Mouse (Mus musculus) cerebellum, postnatal 14 days (tissue): ENCODE measurements around the gene 5730522E02Rik.

Experiments
- DNase-seq, 2 experiments: peaks; one replicate each; pipeline ENCODE4 v3.0.0; 2021; ENCODE audit warnings: mixed read lengths in 2 of 2

5730522E02Rik gene

DNA sequence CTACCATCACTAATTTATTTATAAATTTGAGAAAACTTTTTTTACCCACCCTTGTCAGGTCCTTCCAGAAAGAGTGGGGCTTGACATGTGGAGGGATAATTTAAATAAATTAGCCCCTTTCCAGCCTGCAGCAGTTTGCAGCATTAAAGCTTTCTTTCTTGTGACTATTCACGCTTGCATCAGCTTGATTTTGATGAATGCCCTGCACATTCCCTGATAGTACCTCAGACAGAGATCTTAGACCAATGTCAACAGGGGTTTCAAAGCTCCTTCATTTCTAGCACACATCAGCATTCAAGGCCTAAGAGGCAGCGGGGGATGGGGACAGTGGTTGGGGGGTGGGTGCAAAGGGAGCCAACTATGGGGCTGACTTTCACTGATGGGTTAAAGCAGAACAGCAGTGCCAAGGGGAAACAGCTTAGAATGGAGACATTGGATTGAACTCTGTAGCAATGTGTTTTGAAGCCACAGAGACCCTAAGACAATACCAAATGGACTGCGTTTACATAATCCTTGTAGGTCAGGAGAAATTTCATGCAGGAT lies 545.9 kb downstream of the 5730522E02Rik start:
- DNase-seq = no peak

DNA sequence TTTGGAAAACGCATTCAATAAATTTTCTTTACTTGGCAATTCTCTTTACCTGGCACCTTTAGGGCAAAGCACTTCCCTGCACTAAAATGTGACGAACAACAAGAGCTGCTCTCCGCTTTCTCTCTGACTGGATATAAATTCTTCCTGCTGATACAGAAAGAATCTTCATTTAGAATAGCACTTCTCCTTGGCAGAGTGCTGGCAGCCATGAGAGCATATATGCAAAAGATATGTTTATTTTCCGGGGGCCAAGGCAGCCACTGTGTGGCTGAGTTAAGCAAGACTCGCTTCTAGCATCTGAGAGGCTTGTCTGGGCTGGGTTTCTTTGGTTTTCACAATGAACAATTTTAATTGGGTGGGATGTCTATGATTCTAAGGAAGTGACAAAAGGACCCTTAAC lies 564.3 kb downstream of the 5730522E02Rik start:
- no peak for DNase-seq

DNA sequence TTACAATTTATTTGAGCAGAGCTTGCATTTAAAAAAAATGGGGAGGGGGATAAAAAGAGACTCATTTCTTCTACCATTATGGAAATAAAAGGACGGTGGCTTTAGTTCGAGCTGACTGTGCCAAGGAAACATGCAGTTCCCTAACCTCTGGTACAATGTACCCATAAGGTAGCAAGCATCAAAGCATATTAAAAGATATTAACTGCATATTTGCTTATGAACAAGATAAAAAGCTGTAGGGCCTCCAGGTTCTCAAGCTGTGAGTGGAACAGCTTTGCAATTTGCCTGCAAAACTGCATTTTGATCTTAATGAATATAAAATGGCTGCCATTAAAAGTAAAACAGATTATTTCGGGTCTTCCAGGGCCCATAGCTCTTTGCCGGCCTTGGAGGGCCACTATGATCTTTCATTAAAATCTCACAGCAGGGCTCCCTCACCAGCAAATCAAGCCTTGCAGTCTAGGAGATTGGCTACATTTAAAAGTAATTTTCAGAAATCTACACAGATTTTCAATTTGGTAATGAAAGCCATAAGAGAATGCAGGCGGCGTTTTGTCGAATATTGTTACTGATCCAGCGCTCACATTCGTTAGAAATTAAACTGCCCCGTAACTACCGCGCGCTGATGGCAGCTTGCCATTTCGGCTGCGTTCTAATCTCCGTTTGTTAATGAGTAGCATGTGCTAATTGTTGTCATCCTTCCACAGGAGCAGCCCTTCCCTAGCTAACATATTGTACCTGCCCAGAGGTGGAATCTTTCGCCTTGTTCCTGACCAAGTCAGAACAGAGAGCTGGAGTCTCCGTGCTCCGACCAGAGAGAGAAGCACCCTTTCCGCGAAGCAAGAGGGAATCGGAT lies 565.6 kb downstream of the 5730522E02Rik start:
- DNase-seq = peak; percentile 31 to 41

DNA sequence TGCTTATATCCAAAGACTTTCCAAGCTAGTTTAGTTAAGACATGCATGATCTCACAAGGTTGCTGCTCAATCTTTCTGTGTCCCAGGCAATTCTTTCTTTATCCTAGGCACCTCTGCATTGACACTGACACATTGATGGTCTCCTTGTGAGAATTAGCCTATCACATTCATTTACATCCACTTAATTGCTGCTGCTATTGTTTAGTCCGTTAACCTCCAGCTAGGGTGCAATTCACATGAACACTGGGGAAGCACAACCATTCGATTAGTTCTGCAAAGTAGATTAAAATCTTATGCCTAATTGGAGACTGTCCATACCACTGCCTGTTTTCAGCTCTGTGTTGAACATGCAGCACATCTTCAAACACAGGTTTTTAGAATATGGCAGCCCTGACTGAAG lies 603.7 kb downstream of the 5730522E02Rik start:
- DNase-seq = no peak

DNA sequence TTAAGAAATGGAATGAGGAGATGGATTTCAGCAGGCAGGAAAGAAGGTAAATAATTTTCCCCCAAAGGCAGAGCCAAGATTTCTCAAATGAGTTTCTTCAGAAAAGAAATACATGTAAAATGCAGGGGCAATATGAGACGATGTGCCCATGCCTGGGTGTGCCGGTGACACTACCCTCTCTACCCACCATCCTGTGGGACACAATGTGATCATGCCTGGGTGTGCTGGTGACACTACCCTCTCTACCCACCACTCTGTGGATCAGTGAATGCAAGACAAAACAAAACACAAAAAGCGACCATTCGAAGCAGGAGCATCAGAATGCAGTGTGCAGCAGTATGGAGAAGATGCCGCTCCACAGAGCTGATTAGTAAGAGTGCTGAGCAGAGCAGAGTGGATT lies 610.5 kb downstream of the 5730522E02Rik start:
- DNase-seq = no peak

DNA sequence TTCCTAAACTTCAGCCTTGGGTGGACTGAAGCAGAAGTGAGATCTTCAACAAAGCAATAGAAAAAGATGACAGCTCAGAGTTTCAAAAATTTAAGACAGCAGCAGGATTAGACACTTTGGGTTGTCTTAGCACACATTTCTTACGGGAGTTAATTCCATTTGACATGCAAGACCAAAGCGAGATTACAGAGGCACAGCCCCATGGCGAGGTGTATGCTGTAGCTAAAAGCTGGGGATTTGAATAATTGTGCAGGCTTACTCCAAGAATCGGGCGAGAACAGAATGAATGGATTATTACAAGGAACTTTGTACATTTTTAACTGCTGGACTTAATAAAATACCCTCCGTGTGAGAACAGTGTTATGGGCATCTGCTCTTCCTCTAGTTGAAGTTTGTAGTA lies 615.3 kb downstream of the 5730522E02Rik start:
- no peak for DNase-seq

DNA sequence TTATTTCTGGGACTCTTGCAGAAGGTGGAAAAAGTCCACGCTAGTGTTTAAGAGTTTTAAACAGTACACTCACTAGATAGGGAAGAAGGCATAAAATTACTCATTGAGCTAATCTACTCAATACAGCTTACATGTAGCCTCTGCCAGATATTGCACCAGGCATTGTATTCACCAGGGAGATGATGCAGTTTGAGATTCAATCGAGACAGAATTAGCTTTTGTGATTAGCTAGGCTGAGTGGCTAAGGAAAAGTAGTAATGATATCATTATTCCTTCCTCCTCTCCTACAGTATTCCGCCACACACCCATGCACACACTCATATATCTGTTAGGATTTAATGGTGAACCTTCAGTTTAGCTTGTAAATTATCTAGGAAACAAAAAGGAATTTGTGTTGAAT lies 615.8 kb downstream of the 5730522E02Rik start:
- DNase-seq = no peak

DNA sequence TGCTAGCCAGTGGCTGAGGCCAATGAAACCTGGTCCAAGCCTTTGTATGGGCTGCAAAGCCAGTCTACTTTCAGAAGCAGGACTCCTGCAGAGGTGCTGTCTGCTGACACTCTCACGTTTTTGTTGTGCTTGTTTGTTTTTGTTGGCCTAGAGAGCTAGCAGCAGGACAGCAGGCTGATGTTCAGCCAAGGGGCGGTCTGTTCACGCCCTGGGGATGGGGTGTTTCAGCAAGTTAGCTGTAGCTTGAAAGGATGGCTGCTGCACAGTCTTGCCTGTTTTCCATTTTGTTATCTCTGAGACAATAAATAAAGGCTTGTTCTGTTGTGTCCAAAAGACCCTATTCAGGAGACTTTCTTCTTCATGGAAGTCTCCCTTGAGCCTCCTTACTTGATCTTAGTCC lies 618.3 kb downstream of the 5730522E02Rik start:
- peak in 1 of 2 experiments; percentile 10 for DNase-seq

DNA sequence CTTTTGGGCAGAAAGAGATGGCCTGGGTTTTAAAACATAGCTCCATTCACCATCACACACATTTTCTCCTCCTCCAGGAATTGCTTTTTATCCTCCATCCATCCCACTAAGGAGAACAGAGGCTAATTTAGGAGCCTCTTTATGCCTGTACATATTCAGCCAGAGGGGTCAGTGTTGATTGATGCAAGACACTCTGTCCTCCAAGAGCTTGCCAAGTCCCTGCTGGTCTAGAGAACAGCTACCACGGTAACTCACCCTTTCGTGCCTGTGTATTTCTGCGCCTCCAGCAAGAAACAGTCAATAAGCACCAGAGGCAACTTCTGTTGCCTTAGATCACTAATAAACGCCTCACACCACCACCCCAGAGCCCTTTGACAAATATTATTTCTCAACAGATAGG lies 620.3 kb downstream of the 5730522E02Rik start:
- peak; percentile 31 to 40 for DNase-seq

DNA sequence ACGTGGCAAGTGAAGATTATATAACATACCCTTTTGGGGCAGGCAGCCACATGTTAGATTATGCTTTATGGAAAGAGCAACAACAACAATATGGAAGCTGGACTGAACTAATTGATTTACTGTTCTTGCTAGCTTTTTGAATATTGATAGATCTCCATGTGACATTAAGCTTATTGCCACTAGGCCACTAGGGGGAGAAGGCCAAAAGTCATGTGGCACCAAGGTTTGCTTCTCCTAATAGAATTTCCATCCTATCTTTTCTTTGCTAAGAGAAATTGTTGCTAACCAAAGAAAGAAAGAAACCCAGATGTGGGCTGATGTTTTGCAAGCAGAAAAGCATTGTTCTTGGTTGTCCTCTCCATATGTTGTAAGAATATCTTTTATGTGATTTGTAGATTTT lies 621.1 kb downstream of the 5730522E02Rik start:
- DNase-seq = no peak

DNA sequence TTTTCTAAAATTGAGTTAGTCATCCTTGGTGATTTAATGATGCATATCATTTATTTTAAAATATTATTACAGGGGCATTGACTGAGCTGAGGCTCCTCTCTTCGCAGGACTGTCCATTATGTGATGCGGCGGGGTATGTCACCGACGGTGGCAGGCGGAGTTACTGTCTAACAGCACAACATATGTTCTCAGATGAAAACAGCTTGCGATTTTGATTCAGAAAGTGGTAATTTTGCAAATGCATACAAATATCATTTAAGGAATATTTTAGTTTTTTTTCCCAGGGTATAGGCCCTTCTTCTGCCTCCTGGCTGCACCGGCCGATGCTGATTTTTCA lies 636.5 kb downstream of the 5730522E02Rik start:
- no peak for DNase-seq

DNA sequence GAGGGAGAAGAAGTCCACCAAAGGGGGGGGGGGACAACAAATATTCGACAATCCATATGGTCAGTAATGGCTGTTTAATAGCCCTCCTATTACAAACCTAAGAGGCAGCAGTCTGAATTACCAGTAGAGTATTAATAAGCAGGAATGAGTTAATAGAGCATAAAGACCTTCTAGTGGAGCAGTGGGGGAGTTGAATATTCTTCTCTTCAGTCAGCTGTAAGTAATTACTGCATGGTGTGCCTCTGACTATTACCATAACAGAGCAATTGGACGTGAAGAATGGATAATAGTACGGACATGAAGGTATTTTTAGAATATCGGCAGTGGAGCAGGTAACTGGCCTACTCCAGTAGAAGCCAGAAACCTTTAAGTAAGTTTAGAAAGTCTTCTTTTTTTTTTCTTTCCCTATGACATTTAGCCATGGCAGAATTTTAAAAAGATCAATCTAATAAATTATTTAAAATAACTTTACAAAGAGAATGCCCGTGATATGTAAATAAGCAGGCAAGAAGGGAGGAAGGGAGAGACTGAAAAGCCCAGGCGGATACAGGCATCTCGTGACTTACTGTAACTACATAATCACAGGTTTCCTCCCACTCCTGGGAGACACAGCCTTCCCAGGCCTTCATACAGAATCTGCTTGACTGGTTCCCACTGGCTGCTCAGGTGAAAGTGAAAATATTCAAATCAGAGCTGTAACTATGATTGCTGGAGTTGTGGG lies 637.0 kb downstream of the 5730522E02Rik start:
- no peak for DNase-seq

DNA sequence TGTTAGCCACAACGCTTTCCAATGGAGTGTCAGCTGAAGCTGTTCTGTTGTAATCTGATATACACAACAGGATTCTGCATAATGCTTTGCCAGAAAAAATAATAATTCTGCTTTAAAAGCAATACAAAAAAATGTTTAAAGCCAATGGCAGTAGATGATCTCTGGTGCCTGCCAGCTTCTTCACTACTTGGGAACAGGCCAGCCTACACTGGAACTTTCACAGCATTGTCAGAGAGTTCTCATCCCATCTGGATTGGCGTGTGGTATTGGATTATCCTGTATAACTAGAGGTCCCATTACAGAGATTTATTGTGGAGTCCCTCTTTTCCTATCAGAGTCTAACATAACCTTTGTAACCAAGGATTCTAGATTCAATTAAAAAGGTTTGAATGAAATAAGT lies 639.2 kb downstream of the 5730522E02Rik start:
- DNase-seq = no peak
